Mouse (Mus musculus) layer of hippocampus, postnatal 36 days (tissue): ENCODE measurements at regions not wholly inside any gene's neighbourhood (a gene's known extent, or its start where the extent isn't known, plus 50 kb on each side); places are given as distances from the start of the nearest gene placed in this dataset.
A peak's percentile ranks its signal among the peaks of the same experiment; 100 is the strongest.

Source experiments
- DNase-seq, 2 experiments: peaks; one replicate each; pipeline ENCODE4 v3.0.0; 2022

- DNase-seq: peak; percentile 75 to 79
Measured at GRCm38 (mm10) chr14:80901346-80901745, 917.5 kb downstream of the Olfm4 start.

- peak; percentile 21 for DNase-seq
Measured at GRCm38 (mm10) chr14:80901759-80902163, 917.9 kb downstream of the Olfm4 start.

GRCm38 (mm10) chr14:80916031-80916430 is 932.1 kb downstream of the Olfm4 start:
- DNase-seq: no peak

GRCm38 (mm10) chr14:80923732-80924131 is 939.9 kb downstream of the Olfm4 start:
- DNase-seq: no peak

GRCm38 (mm10) chr14:80959966-80960365 is 976.1 kb downstream of the Olfm4 start:
- no peak for DNase-seq

- DNase-seq: no peak
Measured at GRCm38 (mm10) chr14:80975795-80976194, 991.9 kb downstream of the Olfm4 start.

- no peak for DNase-seq
Measured at GRCm38 (mm10) chr14:80976662-80977061, 992.8 kb downstream of the Olfm4 start.

- no peak for DNase-seq
Measured at GRCm38 (mm10) chr14:80979475-80979874, 995.6 kb downstream of the Olfm4 start.

GRCm38 (mm10) chr14:80990192-80990591 is 1006.3 kb downstream of the Olfm4 start:
- no peak for DNase-seq

- no peak for DNase-seq
Measured at GRCm38 (mm10) chr14:80990679-80991286, 1006.9 kb downstream of the Olfm4 start.

GRCm38 (mm10) chr14:80999030-80999429 is 1015.1 kb downstream of the Olfm4 start:
- DNase-seq: no peak

GRCm38 (mm10) chr14:81013208-81013607 is 1029.3 kb downstream of the Olfm4 start:
- DNase-seq: no peak

GRCm38 (mm10) chr14:81031475-81031874 is 1047.6 kb downstream of the Olfm4 start:
- DNase-seq: peak; percentile 1 to 7

GRCm38 (mm10) chr14:81037635-81038034 is 1053.8 kb downstream of the Olfm4 start:
- DNase-seq: no peak

GRCm38 (mm10) chr14:81038045-81038444 is 1054.2 kb downstream of the Olfm4 start:
- DNase-seq: no peak
